Mouse (Mus musculus): ENCODE measurements around the gene Rab10.
"Not testable (repeated sequence)": the region's sequence is repeated elsewhere in the genome, so short reads cannot be mapped to it uniquely, and the experiment has no call there.

Rab10 gene

DNA sequence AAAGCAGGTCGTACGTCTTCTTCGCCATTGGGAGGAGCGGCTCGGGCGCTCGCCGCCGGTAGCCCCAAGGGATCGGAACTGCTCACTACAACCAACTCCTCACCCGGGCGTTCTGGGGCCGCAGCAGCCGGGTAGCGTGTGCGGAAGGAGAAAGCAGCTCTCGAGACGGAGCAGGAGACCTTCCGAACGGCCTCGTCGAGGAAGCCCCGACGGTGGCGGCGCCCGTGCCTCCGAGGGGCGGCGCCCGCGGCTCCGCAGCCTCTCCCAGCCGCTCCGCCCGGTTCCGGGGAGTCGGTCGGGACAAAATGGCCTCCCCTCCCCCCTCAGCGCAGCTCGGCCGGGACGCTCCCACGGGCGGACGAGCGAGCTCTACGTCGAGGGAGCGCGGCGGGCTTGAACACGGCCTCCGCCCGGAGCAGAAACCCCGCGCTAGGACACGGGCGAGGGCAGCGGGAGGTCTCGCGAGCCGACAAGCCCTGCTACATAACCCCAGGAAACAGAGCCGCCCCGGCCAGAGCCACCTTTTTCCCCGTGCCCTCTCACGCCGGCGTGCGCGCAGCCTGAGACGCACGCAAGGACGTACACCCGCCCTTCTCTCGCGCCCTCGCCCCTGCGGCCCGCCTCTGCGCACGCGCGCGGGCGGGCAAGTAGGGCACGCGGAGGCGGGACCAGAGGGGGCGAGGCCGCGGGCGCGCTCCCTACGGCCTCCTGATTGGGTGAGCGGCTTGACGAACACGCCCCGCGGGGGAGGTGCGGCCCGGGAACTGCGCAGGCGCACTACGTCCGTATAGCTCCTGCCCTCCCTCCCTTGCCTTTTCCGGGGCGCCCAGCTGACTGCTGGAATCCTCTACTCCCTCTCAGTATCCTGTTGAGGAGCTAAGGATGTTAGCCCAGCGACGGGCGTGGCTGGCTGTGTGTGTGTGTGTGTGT is at the start of gene Rab10:
Rab10 (minus strand) TSS at position 579 of the 930 bp plus-strand sequence.
- peak; percentile 98 for DNase-seq (ENCODE audit: low read depth)

DNA sequence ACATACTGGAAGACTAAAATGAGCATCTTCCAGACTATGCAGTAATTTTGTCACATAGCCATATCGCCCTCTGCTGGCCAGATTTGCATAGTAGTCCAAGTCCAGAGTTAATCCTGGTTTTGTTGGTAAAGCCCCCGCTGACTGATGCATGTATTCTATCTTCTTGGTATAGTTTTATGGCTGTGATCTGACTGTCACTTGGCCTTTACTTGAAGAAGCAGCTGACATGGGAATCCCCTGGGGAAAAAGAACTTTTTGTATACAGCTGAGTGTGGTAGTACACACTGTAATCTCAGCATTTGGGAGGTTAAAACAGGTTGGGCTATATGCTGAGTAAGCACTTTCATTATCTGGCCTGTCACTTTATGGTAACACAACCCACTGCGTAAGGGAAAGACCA is 49.5 kb upstream of the Rab10 start:
- peak; percentile 88 for DNase-seq (ENCODE audit: low read depth)

DNA sequence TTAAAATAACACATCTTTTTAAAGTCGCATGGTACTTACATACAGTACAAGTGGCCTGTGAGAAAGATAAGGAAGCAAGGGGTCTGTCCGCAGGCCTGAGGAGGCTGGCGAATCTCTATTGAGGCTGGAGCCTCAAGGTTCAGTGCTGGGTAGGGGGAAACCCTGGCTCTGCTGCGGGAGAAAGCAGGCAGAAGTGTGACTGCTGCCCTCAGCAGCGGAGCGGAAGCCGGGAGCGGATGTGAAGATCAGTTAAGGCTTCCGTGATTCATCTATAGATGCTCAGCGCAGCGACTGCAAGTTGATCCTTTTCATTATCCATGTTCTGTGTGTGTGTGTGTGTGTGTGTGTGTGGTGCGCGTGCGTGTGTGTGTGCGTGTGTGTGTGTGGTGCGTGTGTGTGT is 47.1 kb upstream of the Rab10 start:
- DNase-seq (ENCODE audit: low read depth) = peak; percentile 73

DNA sequence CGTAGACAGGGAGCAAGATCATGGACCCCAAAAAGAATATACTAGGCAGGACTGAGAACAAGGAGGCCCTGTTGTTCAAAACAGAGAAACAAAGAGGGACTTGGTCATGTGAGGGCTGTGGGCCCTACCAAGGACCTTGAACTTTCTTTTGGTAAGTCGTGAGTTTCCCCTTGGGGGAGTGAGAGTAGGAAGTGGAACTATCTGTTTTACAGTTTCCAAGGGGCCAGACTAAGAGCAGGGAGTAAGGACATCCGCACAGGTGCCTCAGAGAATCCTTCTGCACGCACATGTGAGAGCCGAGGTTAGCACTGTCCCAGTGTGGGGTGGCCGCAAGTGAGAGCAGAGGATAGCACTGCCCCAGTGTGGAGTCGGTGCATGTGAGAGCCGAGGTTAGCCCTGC is 45.3 kb upstream of the Rab10 start:
- DNase-seq (ENCODE audit: low read depth) = no peak

DNA sequence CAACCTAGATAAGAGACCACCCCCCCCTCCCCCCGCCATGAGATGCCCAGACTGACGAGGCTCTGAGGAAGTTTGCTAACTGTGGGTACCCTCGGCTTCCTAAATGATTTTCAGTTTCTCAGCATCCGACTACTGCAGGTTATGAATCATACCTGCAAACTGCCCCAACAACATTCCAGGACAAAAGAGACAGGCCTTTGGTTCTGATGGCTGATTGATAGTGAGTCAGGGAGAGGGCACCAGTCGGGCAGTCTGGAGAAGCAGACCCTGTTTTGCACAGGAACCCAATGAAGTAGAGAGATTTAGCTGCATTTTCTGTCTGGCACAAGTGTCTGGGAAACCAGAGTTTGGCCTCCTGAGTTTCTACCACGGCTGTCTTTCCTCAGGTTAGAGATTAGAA is 42.4 kb upstream of the Rab10 start:
- no peak for DNase-seq (ENCODE audit: low read depth)

DNA sequence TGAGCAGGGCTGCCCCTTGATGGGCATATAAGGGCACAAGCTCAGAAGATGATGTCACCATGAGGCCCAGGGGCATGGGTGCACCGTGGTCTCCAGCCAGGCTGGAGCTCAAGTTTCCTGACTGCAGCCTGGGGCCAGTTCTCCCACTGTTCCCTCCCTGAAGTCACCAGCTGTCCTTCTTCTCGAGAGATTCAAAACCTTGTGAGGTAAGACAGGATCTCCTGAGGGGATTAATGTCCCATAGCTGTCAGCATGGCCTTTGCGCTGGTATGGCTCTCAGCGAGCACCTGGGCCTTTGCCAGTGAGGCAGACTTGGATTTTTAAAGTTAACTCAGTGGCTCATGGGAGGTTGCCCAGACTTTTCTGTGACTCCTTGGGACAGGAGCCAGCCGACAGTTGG is 40.4 kb upstream of the Rab10 start:
- no peak for DNase-seq (ENCODE audit: low read depth)

DNA sequence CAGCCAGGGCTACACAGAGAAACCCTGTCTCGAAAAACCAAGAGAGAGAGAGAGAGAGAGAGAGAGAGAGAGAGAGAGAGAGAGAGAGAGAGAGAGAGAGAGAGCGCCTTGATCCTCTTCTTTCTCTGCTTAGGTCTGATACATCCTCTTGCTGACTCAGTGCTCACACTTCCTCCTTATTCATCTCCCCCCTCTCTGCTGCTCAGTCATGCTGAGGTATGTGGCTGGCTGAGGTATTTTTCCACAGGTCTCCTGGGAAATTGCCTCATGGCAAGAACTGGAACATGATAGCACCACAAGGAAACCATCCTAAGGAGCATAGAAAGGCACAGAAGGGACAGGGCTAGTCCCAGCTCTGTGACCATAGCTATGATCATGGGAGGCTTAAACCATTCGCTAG is 39.6 kb upstream of the Rab10 start:
- no peak for DNase-seq (ENCODE audit: low read depth)

DNA sequence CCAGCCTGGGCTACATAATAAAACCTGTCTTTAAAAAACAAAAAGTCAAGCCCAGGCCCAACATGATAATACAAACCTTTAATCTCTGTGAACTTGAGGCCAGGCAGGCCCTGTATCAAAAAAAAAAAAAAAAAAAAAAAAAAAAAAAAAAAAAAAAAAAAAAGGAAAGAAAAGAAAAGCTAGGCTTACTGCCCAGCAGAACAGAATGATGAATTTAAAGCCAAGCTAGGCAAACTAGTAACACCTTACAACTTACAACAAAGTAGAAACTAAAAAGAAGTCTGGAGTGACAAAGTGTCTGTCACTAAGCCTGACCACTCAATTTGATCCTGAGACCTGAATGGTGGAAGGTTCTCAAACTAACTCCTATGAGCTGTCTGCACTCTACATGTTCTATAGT is 37.9 kb upstream of the Rab10 start:
- DNase-seq (ENCODE audit: low read depth) = no peak

DNA sequence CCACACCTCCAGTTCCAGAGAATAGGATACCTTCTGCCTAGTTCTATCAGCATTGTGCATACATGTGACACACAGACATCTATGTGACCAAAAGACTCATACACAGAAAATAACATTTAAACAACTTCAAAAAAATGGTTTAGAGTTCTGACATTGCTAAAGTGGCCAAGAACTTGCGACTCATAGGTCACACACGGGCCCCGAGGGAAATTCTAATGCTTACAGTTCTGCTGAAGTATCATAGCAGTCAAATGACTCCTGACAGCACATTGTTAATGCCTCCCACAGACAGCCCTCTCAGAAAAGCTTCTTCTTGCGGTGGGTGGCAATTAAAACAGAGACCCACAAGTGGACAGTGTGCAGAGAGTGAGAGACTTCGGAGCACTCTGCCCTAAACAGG is 35.3 kb upstream of the Rab10 start:
- no peak for DNase-seq (ENCODE audit: low read depth)

DNA sequence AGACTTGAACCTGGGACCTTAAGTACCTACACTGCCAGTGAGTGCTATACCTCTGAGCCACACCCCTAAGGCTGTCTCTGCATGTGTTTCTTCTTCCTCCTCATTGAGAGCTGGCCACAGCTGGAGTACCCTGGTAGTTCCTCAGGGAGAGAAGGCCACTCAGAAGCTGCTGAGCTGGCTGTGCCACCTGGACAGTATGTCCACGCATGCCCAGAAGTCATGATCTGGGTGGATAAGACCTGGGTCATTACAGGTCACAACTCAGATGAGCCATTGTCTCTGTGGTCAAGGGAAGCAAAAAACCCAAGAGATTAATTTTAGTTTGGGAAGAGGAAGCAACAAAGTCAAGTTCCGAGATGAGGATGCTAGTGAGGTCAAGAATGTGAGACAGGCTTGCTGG is 34.4 kb upstream of the Rab10 start:
- no peak for DNase-seq (ENCODE audit: low read depth)

DNA sequence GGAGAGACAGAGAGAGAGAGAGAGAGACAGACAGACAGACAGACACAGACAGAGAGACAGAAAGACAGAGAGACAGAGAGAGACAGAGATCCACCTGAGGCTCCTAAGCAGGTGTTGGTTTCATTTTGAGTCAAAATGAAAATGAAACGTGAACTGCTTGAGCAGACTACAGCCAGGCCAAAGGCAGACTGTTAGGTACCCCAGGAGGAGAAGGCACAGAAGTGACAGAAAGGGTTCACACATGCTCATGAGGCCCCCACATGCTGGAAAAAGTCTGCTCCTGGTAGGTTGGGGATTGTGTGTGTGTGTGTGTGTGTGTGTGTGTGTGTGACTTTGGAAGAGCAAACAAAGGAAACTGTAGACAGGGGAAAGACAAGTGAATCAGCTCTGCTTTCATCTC is 29.2 kb upstream of the Rab10 start:
- DNase-seq (ENCODE audit: low read depth) = peak; percentile 60

DNA sequence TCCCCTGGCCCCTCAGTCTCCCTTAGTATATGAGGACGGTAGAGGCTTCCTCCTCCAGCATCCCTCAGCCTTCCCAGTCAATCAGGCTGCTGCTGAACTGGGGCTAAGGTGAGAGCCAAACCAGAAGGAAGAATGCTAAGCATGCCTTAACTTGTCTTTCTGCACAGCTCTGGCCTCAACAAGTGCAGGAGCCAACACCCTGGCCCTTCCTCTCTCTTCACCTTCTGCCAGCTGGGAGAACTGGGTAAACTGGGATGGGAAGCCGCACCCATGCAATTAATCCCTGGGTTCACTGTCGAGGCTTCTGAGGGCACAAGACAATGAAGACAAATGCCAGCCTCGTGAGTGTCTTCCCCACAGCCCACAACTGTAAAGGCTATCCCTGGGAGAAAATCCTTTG is 19.9 kb upstream of the Rab10 start:
- DNase-seq (ENCODE audit: low read depth) = no peak

DNA sequence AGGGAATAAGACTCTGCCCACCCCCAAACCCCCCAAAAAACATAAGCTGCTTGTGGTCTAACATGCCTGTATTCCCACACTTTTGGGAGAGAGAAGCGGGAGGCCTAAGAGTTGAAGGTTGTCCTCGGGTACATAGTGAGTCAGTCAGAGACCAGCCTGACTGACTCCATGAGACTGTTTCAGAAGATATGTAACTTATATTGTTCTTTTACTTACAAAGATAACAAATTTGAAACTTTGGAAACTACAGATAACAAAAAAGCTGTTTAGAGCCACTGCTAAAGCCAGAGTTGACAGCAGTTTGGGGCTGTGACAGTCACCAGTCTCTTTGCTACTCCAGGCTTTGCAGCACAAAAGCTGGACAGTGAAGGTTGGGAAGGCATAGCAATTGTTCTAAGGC is 15.5 kb upstream of the Rab10 start:
- DNase-seq (ENCODE audit: low read depth) = no peak

DNA sequence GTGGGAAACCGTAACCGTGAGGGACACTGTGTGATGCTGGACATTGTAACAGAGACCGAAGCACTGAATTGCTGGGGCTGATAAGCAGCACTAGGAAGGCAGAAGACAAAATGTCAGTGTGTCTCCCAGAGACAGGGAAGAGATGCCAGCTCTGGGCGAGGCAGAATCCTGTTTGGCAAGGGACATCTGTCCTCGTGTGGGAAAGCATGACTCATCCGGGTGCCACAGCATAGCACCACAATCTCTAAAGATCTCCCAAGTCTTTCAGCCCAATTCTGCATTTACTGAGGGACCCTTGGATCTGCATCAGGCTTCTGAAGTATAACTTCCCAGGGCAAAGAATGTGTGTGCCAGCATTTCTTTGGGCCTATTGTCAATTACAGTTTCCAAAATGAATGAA is 13.5 kb upstream of the Rab10 start:
- no peak for DNase-seq (ENCODE audit: low read depth)

DNA sequence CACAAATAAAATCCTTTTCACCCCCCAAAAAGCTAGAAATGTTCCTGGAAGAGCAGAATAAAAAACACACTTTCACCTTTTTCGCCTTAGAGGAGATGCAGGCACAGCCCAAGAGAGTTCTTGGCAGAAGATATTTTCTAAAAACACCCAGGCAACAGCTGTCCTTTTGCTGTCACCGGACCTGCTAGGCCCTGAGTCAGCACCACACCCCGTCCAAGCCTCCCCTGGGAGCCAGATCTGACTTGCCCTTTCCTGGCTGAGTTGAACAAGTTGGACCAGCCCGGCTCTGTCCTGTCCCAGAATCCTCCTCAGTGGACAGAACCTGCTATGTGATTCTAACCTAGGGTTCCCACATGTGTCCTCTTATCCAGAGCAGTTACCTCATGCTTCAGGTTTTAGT is 9.6 kb upstream of the Rab10 start:
- DNase-seq (ENCODE audit: low read depth) = no peak

DNA sequence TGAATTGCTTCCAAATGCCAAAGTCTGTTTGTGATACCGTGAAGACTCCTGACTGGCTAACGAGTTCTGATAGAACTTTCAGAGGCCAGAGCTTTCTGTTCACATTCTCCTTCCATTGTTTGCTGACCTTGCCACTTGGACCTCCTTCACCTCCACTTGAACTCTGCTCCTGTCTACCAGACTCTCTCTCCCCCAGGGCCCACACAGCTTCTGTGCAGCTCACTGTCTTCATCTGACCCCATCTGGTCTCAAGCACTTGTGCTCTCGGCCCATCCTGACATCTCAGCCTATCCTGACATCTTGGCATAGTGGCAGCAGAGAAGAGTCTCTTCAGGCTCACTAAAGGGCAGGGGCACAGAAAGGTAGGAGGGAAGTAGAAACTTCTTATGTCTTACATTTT is 7.2 kb upstream of the Rab10 start:
- no peak for DNase-seq (ENCODE audit: low read depth)

DNA sequence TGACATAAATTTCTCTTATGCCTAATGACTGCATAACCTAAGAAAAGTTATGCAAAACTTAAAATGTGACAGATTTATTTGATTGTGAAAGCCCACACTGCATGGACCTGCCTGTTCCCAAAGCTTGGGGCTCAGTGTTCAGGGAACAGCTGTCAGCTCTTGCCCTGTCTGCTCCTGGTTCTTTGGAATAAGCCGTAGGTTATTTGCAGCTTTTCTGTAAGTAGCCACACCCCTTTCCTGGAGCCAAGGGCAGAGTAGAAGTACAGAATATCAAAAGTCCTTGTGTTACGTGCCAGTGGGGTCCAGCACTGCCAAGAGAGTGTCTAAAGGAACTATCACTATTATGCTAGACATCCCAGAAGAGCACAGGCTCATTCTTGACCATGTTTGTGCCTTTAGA is 6.3 kb upstream of the Rab10 start:
- DNase-seq (ENCODE audit: low read depth) = no peak

DNA sequence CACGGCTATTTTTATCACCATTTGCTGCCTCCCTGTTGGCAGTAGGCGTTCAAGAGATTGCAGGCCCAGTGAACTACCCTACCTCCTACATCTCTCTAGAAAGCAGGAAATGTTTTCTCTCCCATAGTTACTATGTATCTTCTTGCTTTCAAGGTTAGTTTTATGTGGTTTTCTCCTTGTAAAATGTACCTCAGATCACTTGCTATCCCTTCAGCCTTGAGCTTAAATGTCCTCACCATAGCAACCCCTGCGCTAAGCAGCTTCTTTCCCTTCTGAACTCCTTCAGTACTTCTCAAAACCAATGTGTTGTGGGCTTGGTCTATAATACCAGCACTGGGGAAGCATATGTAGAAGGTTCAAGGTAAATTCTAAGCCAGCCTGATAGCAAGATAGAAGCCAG is 3.1 kb upstream of the Rab10 start:
- DNase-seq (ENCODE audit: low read depth) = peak; percentile 65

DNA sequence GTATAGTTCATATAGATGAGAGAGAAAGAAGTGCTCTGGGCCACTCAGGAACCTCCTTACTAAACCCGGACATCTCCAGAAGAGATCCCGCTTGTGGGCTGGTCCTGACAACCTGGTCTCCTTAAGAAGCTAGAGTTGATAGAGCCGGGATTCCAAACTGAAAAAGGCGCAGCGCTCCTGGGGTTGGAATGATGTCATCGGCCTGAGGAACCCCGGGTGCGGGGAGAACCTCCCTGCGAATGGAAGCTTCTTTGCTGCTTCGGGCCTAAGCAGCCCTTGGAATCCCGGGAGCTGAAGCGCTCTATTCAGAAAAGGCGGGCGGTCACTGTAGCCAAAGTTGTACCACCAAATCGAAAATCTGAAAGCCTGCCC is 538 bp upstream of the Rab10 start:
- no peak for DNase-seq (ENCODE audit: low read depth)

DNA sequence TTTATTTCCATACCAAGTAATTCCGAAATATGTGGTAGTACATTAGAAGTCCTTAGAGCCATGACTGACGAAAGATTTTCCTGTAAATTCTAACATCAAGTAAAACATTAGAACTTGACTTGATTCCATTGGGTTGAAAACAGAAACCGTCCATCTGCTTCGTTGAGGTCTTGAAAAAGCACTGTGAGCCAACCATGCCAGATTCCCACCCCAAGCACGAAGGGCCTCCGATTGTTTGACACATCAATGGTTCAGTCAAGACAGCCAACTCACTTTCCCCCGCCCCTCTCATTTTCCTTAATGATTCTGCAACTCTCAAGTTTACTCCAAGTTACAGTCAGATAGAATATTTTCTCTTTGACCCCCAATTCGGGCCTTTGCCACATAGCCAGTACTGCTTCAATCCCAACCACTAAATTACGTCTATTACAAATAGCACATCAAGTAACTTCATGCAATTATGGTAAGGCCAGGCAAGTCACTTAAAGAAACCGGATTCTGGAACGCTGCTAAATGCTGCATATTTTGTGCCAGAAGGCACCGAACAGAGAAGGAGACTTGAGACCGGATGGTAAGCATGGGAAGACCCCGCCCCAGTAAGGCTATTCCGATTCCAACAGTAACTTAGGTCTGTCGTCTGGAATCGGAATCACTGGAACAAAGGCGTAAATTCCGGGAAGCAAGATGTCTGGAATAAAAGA is 1.1 kb downstream of the Rab10 start:
- DNase-seq (ENCODE audit: low read depth) = peak; percentile 52

DNA sequence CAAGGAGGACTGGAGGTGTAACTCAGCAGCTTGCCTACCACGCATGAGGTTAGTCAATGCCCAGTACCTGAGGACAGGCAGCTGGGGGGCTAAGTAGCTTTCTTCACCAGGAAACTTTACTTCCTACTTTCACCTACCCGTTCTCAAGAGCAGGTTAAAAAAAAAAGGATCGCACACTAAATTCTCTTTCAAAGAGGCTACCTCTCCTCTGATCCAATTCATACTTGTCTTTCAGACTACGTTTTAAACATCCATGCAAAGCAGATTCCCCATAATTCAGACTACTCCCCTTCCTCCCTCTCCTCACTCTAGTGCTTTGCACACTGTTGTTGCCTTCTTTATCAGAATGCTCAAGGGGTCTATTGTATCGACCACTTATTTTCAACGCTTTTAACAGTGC is 2.2 kb downstream of the Rab10 start:
- no peak for DNase-seq (ENCODE audit: low read depth)

DNA sequence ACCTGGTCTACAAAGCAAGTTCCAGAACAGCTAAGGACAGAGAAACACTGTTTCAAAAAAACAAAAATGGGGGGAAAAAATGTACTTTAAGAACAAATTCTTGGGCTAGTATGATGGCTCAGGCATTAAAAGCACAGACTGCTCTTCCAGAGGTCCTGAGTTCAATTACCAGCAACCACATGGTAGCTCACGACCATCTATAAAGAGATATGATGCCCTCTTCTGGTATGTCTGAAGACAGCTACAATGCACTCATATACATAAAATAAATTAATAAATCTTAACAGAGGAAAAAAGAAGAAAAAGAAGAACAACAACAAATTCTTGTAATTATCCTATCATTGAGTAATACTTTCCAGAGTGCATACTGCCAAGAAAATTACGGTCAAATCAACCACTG is 4.5 kb downstream of the Rab10 start:
- DNase-seq (ENCODE audit: low read depth) = no peak

DNA sequence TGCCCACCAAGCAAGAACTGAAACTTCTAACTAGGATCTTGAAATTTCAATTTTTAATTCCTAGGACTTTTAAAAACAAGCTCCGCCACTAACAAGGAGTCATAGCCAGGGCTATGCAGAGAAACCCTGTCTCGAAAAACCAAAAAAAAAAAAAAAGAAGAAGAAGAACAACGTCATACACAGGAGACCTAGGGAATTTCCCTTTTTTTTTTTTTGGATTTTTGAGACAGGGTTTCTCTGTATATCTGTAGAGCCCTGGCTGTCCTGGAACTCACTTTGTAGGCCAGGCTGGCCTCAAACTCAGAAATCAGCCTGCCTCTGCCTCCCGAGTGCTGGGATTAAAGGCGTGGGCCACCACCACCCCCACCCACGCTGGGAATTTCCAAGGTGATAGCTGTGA is 12.1 kb downstream of the Rab10 start:
- DNase-seq (ENCODE audit: low read depth) = not testable (repeated sequence)

DNA sequence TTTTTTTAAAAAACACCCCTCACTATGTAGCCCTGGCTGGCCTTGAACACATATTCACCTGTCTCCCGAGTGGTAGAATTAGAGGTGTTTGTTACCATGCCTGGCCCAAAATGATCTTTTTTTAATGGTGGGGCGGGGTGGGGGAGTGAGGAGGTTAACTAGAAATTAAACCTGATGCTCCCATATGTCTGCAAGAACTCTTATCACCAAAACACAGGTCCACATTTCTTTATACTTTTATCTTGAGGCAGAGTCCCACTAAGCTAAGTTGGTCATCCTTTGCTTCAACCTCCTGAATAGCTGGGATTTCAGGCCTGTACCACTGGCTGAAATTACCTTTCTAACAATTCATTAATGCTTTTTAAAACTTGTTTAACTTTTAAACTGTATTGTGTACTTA is 13.7 kb downstream of the Rab10 start:
- no peak for DNase-seq (ENCODE audit: low read depth)
